Mouse (Mus musculus): ENCODE measurements around the gene Arhgap19.

Gene Arhgap19

GRCm38 (mm10) chr19:41738896-41739295, 63.0 kb downstream of the Arhgap19 start:
- DNase-seq (ENCODE audit: low read depth, low spot score) = no peak

GRCm38 (mm10) chr19:41738429-41738805, 63.4 kb downstream of the Arhgap19 start:
- no peak for DNase-seq (ENCODE audit: low read depth, low spot score)

GRCm38 (mm10) chr19:41737657-41738428, 64.0 kb downstream of the Arhgap19 start:
- no peak for DNase-seq (ENCODE audit: low read depth, low spot score)

- no peak for DNase-seq (ENCODE audit: low read depth, low spot score)
Observed at GRCm38 (mm10) chr19:41734685-41735084, 67.2 kb downstream of the Arhgap19 start.

- no peak for DNase-seq (ENCODE audit: low read depth, low spot score)
Observed at GRCm38 (mm10) chr19:41725491-41725890, 76.4 kb downstream of the Arhgap19 start.

GRCm38 (mm10) chr19:41724831-41725470, 76.9 kb downstream of the Arhgap19 start:
- DNase-seq (ENCODE audit: low read depth, low spot score) = no peak

GRCm38 (mm10) chr19:41723337-41723736, 78.5 kb downstream of the Arhgap19 start:
- DNase-seq (ENCODE audit: low read depth, low spot score) = no peak

- no peak for DNase-seq (ENCODE audit: low read depth, low spot score)
Observed at GRCm38 (mm10) chr19:41719436-41719835, 82.4 kb downstream of the Arhgap19 start.

Data from 3T3-L1 (cell line).